Mouse (Mus musculus): ENCODE data around the gene Luzp1. TPM values are rescaled to one million over a fixed set of nuclear protein-coding genes. Genes with fewer than 3 reads are reported as not detected.
A peak's percentile ranks its signal among the peaks of the same experiment; 100 is the strongest.

Gene Luzp1
- polyA plus RNA-seq, 1 experiment from 2014 or later: 124 TPM

DNA sequence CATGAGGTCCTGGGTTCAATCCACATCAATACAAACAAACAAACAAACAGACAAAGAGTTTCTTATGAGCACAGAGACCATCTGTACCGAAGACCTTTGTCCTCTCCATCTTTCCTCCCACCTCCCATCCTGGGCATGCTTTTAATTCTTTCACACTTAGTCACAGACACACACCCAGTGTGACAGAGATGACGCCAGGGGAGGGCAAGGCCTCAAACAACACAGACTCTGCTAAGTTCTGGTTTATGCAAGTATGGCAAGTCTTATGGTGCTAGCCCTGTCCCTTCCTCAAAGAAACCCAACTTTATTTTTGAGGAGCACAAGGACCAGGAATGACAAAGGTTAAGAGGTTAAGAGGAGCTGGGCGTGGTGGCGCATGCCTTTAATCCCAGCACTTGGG lies 19.3 kb upstream of the Luzp1 start:
- no peak overlapping the region for H3K27ac ChIP-seq
- peaks cover 5% of the 10 kb centered on the region; the same call in 1 of the 2 replicates for H3K4me1 ChIP-seq
- no peak for ATAC-seq (ENCODE audit: insufficient number of reproducible peaks, insufficient read depth, low FRiP score, low TSS enrichment)
- no peak overlapping the region for H3K4me2 ChIP-seq (replicated peaks)
- no peak overlapping the region for H3K9ac ChIP-seq
- H3K36me3 ChIP-seq: no peaks in the 10 kb centered on the region
- no peaks in the 10 kb centered on the region for H3K9me3 ChIP-seq
- 72% methylated on average over 4 of the region's 4 CpGs for WGBS
- no peak overlapping the region for H3K4me3 ChIP-seq
- H3K27me3 ChIP-seq: no peaks in the 10 kb centered on the region

DNA sequence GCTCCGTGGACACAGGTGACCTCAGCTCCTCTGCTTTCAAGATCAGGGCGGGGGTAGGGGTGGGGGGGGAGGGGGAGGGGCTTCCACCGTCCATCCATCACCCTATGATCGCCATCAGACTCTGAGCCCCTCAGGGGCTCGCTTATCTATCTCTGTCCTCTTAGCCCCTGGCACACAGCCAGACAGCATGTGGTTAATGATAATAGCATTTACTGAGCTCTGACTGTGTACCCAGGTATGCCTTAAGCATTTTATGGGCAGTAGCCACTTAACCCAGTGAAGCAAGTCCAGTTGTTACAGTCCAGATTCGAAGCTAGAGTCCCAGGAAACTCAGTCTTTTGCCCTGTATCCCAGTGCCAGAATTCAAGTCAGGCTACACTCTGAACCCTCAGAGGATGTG lies 18.0 kb upstream of the Luzp1 start:
- no peak for ATAC-seq (ENCODE audit: insufficient number of reproducible peaks, insufficient read depth, low FRiP score, low TSS enrichment)
- Histone ChIP-seq H3K4me1 (peaks cover 5% of the 10 kb centered on the region; the same call in 1 of the 2 replicates), H3K4me2 (replicated peaks) (no peak overlapping the region), H3K36me3 (no peaks in the 10 kb centered on the region), H3K9ac (no peak overlapping the region), H3K4me3 (no peak overlapping the region), H3K27ac (no peak overlapping the region), H3K27me3 (no peaks in the 10 kb centered on the region), H3K9me3 (no peaks in the 10 kb centered on the region)
- 16% methylated on average over 6 of the region's 6 CpGs for WGBS

DNA sequence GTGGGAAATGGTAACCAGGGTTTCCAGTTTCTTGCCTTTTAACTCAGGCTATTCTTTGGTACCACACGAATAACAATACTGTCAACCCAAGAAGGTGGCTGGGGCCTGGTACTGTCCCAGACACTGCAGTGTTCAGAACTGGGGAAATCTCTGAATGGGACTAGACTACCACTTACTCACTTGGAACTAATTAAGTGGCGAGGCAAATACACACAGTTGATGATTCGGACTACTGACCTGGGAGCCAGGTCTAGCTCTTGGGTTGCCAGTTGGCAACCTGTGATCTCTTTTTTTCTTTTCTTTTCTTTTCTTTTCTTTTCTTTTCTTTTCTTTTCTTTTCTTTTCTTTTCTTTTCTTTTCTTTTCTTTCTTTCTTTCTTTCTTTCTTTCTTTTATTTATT lies 17.3 kb upstream of the Luzp1 start:
- no peak overlapping the region for H3K4me3 ChIP-seq
- ATAC-seq (ENCODE audit: insufficient number of reproducible peaks, insufficient read depth, low FRiP score, low TSS enrichment): no peak
- 83% methylated on average over 3 of the region's 3 CpGs for WGBS
- H3K4me1 ChIP-seq: peaks cover 5% of the 10 kb centered on the region; the same call in 1 of the 2 replicates
- H3K27ac ChIP-seq: no peak overlapping the region
- no peaks in the 10 kb centered on the region for H3K27me3 ChIP-seq
- no peaks in the 10 kb centered on the region for H3K9me3 ChIP-seq
- H3K36me3 ChIP-seq: no peaks in the 10 kb centered on the region
- no peak overlapping the region for H3K9ac ChIP-seq
- no peak overlapping the region for H3K4me2 ChIP-seq (replicated peaks)

DNA sequence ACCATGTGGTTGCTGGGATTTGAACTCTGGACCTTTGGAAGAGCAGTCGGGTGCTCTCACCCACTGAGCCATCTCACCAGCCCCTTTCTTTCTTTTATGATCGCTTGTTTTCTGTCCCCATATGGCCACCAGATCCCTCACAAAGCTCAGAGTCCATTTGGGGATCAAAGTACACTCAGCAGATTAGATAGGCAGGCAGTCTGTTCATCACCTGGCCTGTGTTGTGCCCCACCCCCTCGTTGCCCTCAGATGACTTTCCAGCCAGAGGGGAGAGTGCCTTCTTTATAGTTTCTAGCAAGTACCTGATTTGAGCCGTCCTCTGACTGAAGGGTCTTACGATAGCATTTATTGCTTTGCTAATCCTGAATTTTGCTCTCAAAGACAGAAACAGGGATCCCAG lies 16.8 kb upstream of the Luzp1 start:
- Histone ChIP-seq H3K27me3 (no peaks in the 10 kb centered on the region), H3K27ac (no peak overlapping the region), H3K4me3 (no peak overlapping the region), H3K4me1 (peaks cover 5% of the 10 kb centered on the region; the same call in 1 of the 2 replicates), H3K9me3 (no peaks in the 10 kb centered on the region), H3K9ac (no peak overlapping the region), H3K4me2 (replicated peaks) (no peak overlapping the region), H3K36me3 (no peaks in the 10 kb centered on the region)
- 65% methylated on average over 5 of the region's 5 CpGs for WGBS
- no peak for ATAC-seq (ENCODE audit: insufficient number of reproducible peaks, insufficient read depth, low FRiP score, low TSS enrichment)

DNA sequence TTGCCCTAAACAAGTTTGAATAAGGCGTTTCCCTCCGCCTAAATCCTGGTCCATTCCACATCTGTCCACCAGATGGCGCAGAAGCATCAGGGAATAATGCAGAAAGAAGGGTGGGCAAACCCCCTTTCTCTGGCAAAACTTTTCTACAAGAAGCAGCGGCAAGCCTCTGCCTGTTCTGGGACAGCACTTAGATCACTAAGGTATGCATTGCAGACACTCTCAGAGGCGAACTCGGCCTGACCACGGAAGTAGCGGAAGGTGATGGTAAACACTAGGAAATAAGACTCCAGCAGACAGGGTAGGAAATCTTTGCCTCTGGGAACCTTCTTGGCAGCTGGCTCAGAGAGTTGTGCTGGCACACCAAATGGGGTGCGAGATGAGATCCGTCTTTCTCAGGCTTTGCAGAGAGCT lies 14.7 kb upstream of the Luzp1 start:
- H3K9me3 ChIP-seq: no peaks in the 10 kb centered on the region
- ATAC-seq (ENCODE audit: insufficient number of reproducible peaks, insufficient read depth, low FRiP score, low TSS enrichment): no peak
- H3K9ac ChIP-seq: no peak overlapping the region
- H3K27ac ChIP-seq: no peak overlapping the region
- peak overlapping the region; percentile 39 for H3K4me2 ChIP-seq (replicated peaks)
- H3K27me3 ChIP-seq: no peaks in the 10 kb centered on the region
- no peak overlapping the region for H3K4me3 ChIP-seq
- H3K4me1 ChIP-seq: peaks cover 5% of the 10 kb centered on the region; the same call in 1 of the 2 replicates
- no peaks in the 10 kb centered on the region for H3K36me3 ChIP-seq
- 9% methylated on average over 10 of the region's 10 CpGs for WGBS

DNA sequence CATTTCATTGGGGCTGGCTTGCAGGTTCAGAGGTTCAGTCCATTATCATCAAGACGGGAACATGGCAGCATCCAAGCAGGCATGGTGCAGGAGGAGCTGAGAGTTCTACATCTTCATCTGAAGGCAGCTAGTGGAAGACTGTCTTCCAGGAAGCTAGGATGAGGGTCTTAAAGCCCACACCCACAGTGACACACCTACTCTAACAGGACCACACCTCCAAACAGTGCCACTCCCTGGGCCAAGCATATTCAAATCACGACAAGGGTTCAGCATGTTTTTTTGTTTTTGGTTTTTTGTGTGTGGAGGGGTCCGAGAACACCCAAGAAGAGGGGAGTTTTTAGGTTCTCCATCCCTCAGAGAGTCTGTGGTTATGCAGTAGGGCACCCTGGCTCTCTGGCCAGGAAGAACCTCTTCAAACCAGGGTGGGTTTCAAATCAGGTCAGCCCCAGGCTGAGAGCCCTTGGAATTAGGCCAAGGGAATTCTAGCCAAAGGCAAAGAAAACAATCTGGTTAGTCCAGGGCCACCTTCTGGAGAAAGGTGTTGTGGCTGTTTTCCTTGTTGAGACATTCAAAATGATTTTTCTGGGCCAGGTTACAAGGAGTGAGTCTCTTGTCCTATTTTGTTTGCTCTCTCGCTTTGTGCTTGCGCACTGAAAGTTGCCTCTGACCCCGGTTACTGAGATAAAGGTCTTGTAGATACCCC lies 12.9 kb upstream of the Luzp1 start:
- H3K36me3 ChIP-seq: no peaks in the 10 kb centered on the region
- H3K4me1 ChIP-seq: peaks cover 7% of the 10 kb centered on the region
- H3K27ac ChIP-seq: no peak overlapping the region
- H3K9ac ChIP-seq: no peak overlapping the region
- no peak overlapping the region for H3K4me3 ChIP-seq
- H3K27me3 ChIP-seq: peaks cover 9% of the 10 kb centered on the region; the same call in 1 of the 2 replicates
- H3K4me2 ChIP-seq (replicated peaks): no peak overlapping the region
- no peaks in the 10 kb centered on the region for H3K9me3 ChIP-seq
- 87% methylated on average over 6 of the region's 6 CpGs for WGBS
- ATAC-seq (ENCODE audit: insufficient number of reproducible peaks, insufficient read depth, low FRiP score, low TSS enrichment): no peak

DNA sequence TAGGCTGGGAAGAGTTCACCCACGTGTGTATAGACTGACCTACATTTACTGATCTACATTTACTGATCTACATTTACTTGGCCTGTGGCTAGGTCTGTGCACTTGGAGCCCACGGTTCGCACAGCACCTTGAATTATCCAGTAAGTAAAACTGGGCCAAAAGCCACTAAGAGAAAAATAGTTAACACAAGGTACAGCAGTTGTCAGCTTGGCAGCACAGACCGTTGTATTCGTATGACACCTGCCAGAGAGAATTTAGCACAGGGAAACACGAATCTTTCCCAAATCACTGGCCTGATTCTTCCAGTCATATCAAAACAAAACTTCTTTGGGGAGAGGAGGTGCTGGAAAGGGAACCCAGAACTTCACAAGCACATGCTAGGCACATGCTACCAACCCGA lies 11.3 kb upstream of the Luzp1 start:
- H3K4me1 ChIP-seq: peaks cover 19% of the 10 kb centered on the region
- peaks cover 20% of the 10 kb centered on the region; the same call in 1 of the 2 replicates for H3K27me3 ChIP-seq
- H3K4me2 ChIP-seq (replicated peaks): no peak overlapping the region
- ATAC-seq (ENCODE audit: insufficient number of reproducible peaks, insufficient read depth, low FRiP score, low TSS enrichment): no peak
- H3K36me3 ChIP-seq: no peaks in the 10 kb centered on the region
- 77% methylated on average over 7 of the region's 7 CpGs for WGBS
- H3K9me3 ChIP-seq: no peaks in the 10 kb centered on the region
- no peak overlapping the region for H3K9ac ChIP-seq
- no peak overlapping the region for H3K4me3 ChIP-seq
- no peak overlapping the region for H3K27ac ChIP-seq

DNA sequence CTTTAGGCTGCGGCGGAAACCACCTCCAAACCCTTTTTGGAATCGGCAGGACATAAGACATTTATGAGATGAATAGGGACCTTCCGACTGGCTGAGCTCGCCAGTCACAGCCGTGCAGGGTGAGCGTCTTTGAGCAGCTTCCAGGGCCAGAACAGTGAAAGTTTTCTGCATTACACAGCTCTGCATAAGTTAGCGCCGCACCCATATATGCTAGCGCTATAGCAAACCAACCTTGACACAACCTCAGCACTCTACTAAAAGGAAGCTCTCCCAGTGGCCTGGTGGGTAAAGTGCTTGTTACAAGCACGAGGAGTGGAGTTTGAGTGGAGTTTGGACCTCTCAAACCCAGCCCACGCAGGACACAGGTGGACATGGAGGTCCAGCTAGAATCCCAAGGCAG lies 10.4 kb upstream of the Luzp1 start:
- H3K9me3 ChIP-seq: no peaks in the 10 kb centered on the region
- H3K9ac ChIP-seq: no peak overlapping the region
- H3K4me3 ChIP-seq: no peak overlapping the region
- no peak for ATAC-seq (ENCODE audit: insufficient number of reproducible peaks, insufficient read depth, low FRiP score, low TSS enrichment)
- H3K4me2 ChIP-seq (replicated peaks): no peak overlapping the region
- peaks cover 27% of the 10 kb centered on the region for H3K27me3 ChIP-seq
- peaks cover 20% of the 10 kb centered on the region for H3K4me1 ChIP-seq
- no peaks in the 10 kb centered on the region for H3K36me3 ChIP-seq
- H3K27ac ChIP-seq: no peak overlapping the region
- WGBS: 86% methylated on average over 12 of the region's 12 CpGs

DNA sequence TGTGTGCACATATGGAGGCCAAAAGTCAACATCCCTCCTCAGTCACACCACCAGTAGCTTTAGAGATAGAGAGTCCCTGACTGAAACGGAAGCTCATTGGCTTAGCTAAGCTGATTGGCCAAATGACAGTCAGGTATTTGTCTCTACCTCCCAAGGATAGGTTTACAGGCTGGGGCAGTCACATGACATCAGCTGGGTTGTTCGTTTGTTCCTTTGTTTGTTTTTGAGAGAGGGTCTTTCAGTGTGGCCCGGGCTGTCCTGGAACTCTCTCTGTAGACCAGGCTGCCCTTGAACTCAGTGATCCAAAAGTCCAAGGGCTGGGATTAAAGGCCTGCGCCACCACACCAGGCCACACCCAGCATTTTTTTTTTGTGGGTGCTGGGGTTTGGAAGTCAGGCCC lies 8.4 kb upstream of the Luzp1 start:
- Histone ChIP-seq H3K36me3 (no peaks in the 10 kb centered on the region), H3K27ac (no peak overlapping the region), H3K27me3 (peaks cover 31% of the 10 kb centered on the region), H3K4me1 (peaks cover 17% of the 10 kb centered on the region), H3K9ac (no peak overlapping the region), H3K9me3 (no peaks in the 10 kb centered on the region), H3K4me3 (no peak overlapping the region), H3K4me2 (replicated peaks) (no peak overlapping the region; the same call in 1 of the 2 replicates)
- 33% methylated on average over 4 of the region's 4 CpGs for WGBS
- ATAC-seq (ENCODE audit: insufficient number of reproducible peaks, insufficient read depth, low FRiP score, low TSS enrichment): no peak

DNA sequence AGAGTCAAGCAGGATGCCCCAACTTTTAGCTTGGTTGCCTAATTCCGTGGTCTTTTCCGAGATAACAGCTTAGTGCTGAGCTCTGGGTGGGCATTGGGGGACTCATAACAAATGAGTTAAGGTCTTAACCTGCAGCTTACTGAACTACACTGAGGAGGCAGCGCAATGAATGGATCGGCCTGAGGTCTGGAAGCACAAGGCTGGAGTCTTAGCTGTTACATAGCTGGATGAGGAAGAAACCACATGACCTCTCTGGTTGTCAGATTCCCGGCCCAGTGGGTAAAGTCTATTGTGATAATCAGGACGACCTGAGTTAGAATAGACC lies 7.8 kb upstream of the Luzp1 start:
- Histone ChIP-seq H3K9ac (no peak overlapping the region), H3K9me3 (no peaks in the 10 kb centered on the region), H3K4me2 (replicated peaks) (peak overlapping the region; percentile 95), H3K27me3 (peaks cover 31% of the 10 kb centered on the region), H3K4me1 (peaks cover 20% of the 10 kb centered on the region), H3K27ac (no peak overlapping the region), H3K4me3 (peak overlapping the region; percentile 70), H3K36me3 (no peaks in the 10 kb centered on the region)
- WGBS: 10% methylated on average over 6 of the region's 6 CpGs
- ATAC-seq (ENCODE audit: insufficient number of reproducible peaks, insufficient read depth, low FRiP score, low TSS enrichment): no peak

DNA sequence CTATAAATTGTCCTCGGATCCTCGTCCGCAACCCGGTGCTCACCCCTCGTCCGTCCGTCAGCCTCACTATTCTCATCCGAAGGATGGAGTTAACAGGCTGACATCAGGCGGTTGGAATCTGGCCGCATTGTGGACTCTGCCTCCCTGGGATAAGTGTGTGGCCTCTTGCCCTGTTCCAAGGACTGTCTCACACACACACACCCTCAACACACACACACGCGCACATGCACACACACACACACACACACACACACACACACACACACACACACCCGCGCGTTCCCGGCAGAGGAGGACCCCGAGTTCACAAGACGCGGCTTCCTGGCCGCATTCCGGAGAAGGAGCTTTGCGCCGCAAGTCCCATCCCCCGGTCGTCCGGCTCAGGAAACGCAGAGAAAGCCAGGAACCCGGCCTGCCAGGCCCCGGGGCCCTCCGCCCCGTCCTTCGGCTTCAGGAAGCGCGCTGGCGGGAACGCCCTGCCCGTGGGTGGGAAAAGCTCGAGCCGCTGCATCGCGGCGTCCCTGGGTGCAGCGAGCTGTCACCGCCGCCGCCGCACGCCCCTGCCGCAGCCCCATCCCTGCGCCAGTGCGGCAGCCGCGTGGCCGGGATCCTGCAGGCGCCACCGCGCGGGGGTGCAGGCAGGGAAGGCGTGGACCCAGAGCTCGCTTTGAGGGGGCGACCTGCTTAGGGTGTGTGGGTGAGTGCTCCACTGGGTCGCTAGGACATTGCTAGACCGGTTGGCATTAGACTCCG lies 7.3 kb upstream of the Luzp1 start, which contains the start of gene 6030445D17Rik:
6030445D17Rik (plus strand) TSS at position 165 of the 753 bp plus-strand sequence.
- Histone ChIP-seq H3K27ac (peak within 1 kb of the TSS; percentile 26; the same call in 1 of the 2 replicates), H3K27me3 (peaks cover 31% of the 10 kb centered on the region), H3K9me3 (no peaks in the 10 kb centered on the region)

DNA sequence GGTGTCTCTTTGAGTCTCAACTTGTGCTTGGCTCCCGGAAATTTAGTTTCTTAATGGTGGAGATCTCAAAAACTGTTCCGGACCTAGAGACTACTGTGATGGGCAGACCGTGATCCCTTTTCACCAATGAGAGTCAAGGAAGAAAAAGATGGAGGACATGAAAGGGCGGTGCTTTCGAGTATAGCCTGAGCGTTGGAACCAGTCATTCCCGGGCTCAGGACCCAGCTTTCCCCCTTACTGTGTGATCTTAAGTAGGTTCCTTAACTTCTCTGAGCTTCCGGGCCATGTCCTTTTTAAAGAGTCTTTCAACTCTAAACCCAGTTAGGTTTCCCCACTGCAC lies 6.8 kb upstream of the Luzp1 start:
- Histone ChIP-seq H3K36me3 (no peaks in the 10 kb centered on the region), H3K4me2 (replicated peaks) (peak overlapping the region; percentile 95), H3K9ac (peak overlapping the region; percentile 76), H3K27me3 (peaks cover 31% of the 10 kb centered on the region), H3K27ac (peak overlapping the region; percentile 26; the same call in 1 of the 2 replicates), H3K9me3 (no peaks in the 10 kb centered on the region), H3K4me3 (peak overlapping the region; percentile 70), H3K4me1 (peaks cover 20% of the 10 kb centered on the region)
- 2% methylated on average over 8 of the region's 8 CpGs for WGBS
- ATAC-seq (ENCODE audit: insufficient number of reproducible peaks, insufficient read depth, low FRiP score, low TSS enrichment): peak; percentile 38; the same call in 1 of the 2 replicates

More for the DNA sequence above, 7.3 kb upstream of the Luzp1 start, which contains the start of gene 6030445D17Rik:
- peak; percentile 66; the same call in 1 of the 2 replicates for ATAC-seq (ENCODE audit: insufficient number of reproducible peaks, insufficient read depth, low FRiP score, low TSS enrichment)
- Histone ChIP-seq H3K4me1 (peaks cover 20% of the 10 kb centered on the region), H3K9ac (peak within 1 kb of the TSS; percentile 76), H3K4me2 (replicated peaks) (peak within 1 kb of the TSS; percentile 95), H3K4me3 (peak within 1 kb of the TSS; percentile 70), H3K36me3 (no peaks in the 10 kb centered on the region)
- 1% methylated on average over 64 of the region's 64 CpGs for WGBS

All from embryonic facial prominence, embryonic 12.5 days (tissue).